Mouse (Mus musculus): ENCODE measurements around the gene Mical2. TPM values are rescaled to one million over a fixed set of nuclear protein-coding genes. Genes with fewer than 3 reads are reported as not detected.

The Mical2 gene
- polyA plus RNA-seq, 1 experiment from 2014 or later = 3.4 TPM

DNA sequence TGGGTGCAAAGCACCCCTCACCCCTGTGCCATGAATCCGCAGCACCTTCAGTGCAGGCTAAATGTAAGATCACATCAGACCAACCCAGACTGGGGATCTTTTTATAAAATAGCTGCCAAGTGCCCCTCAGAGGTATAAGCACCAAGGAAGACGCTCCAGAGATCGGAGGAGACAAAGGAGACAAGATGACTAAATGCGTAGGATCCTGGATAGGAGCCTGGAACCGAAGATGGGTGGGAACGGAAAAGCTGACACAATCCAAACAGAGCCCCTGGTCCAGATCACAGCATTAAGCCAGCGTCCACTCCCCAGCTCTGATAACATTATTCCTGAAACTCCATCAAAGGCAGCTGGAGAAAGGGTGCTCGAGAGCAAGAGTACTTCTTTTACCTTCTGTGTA is 105.3 kb downstream of the Mical2 start:
- no peak overlapping the region for H3K4me3 ChIP-seq
- H3K4me2 ChIP-seq = no peak overlapping the region
- no peaks in the 10 kb centered on the region for H3K36me3 ChIP-seq
- no peak overlapping the region for H3K27ac ChIP-seq
- WGBS (ENCODE audit: insufficient replicate concordance) = 67% methylated on average over 8 of the region's 8 CpGs
- H3K4me1 ChIP-seq = no peaks in the 10 kb centered on the region
- ATAC-seq = no peak
- no peaks in the 10 kb centered on the region for H3K9me3 ChIP-seq (replicated peaks)
- no peaks in the 10 kb centered on the region for H3K27me3 ChIP-seq (replicated peaks)
- H3K9ac ChIP-seq = no peak overlapping the region

GRCm38 (mm10) chr7:112331804-112332203 is 106.1 kb downstream of the Mical2 start:
- no peaks in the 10 kb centered on the region for H3K27me3 ChIP-seq (replicated peaks)
- H3K36me3 ChIP-seq = no peaks in the 10 kb centered on the region
- H3K9me3 ChIP-seq (replicated peaks) = no peaks in the 10 kb centered on the region
- H3K27ac ChIP-seq = no peak overlapping the region
- H3K4me1 ChIP-seq = no peaks in the 10 kb centered on the region
- H3K4me2 ChIP-seq = no peak overlapping the region
- ATAC-seq = no peak
- no peak overlapping the region for H3K4me3 ChIP-seq
- 73% methylated on average over 8 of the region's 8 CpGs for WGBS (ENCODE audit: insufficient replicate concordance)
- no peak overlapping the region for H3K9ac ChIP-seq

DNA sequence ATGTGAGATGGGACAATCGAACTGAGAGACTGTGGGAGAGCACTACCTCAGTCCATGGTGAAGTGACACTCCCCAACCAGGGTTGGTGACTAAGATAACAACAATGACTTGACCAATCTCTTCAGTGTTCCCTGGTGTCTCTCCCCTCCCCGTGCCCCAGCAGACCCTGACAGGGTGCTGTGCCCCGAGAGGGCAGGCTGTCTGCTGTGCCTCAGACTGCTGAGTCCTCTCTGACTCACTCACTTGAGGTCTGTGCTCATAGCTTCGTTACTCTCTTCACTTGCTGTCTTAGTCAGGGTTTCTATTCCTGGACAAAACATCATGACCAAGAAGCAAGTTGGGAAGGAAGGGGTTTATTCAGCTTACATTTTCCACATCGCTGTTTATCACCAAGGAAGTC is 106.8 kb downstream of the Mical2 start:
- ATAC-seq = no peak
- H3K4me1 ChIP-seq = no peaks in the 10 kb centered on the region
- no peaks in the 10 kb centered on the region for H3K36me3 ChIP-seq
- H3K4me3 ChIP-seq = no peak overlapping the region
- H3K9ac ChIP-seq = no peak overlapping the region
- no peaks in the 10 kb centered on the region for H3K27me3 ChIP-seq (replicated peaks)
- H3K4me2 ChIP-seq = no peak overlapping the region
- no peak overlapping the region for H3K27ac ChIP-seq
- no peaks in the 10 kb centered on the region for H3K9me3 ChIP-seq (replicated peaks)
- 40% methylated on average over 5 of the region's 5 CpGs for WGBS (ENCODE audit: insufficient replicate concordance)

- Histone ChIP-seq H3K9me3 (replicated peaks) (no peaks in the 10 kb centered on the region), H3K9ac (no peak overlapping the region), H3K4me3 (no peak overlapping the region), H3K36me3 (no peaks in the 10 kb centered on the region), H3K4me2 (no peak overlapping the region), H3K27me3 (replicated peaks) (no peaks in the 10 kb centered on the region), H3K27ac (no peak overlapping the region), H3K4me1 (no peaks in the 10 kb centered on the region)
- ATAC-seq = no peak
- WGBS (ENCODE audit: insufficient replicate concordance) = 58% methylated on average over 7 of the region's 7 CpGs
These were observed 107.7 kb downstream of the Mical2 start for GRCm38 (mm10) chr7:112333404-112333803.

DNA sequence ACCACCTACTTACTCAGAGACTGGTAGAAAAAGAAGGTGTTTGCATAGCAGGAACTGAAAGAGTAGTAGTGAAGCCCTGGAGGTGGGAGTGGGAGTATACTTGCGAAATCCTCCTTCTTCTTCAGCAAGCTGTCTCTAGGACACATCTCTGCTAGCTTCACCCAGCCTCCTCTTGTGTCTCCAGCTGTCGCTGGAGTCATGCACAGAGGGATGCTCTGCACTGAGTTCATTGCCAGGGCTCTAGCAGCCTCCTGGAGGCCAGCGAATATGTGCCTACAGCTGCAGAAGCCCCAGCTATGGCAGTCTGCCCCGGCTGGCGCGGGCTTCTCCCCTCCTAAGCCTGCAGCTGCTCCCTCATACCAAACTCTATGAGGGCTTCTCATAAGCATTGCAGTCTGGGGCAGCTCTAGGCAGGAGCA is 110.6 kb downstream of the Mical2 start:
- H3K9ac ChIP-seq = no peak overlapping the region
- no peaks in the 10 kb centered on the region for H3K9me3 ChIP-seq (replicated peaks)
- WGBS (ENCODE audit: insufficient replicate concordance) = 66% methylated on average over 6 of the region's 6 CpGs
- ATAC-seq = no peak
- H3K36me3 ChIP-seq = no peaks in the 10 kb centered on the region
- no peak overlapping the region for H3K27ac ChIP-seq
- H3K4me1 ChIP-seq = no peaks in the 10 kb centered on the region
- H3K4me3 ChIP-seq = no peak overlapping the region
- H3K27me3 ChIP-seq (replicated peaks) = no peaks in the 10 kb centered on the region
- H3K4me2 ChIP-seq = no peak overlapping the region

DNA sequence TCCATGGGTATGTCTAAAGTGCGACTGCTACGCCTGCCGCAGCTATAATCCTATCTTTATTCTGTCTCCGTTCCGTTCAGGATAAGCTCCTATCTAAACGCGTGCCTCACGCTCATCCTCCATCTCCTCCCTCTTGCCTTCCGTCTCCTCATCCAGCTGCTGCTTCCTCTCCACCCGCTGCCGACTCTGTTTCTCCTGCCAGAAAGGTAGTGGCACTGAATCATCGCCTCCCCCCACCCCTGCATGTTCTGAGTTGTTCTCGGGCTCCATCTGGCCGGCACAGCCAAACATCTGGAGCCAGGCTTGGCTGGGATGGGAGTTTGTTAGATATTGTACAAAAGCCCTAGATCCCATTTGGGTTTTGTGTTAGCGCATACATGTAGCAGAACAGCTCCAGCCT is 111.1 kb downstream of the Mical2 start:
- Histone ChIP-seq H3K36me3 (no peaks in the 10 kb centered on the region), H3K27me3 (replicated peaks) (no peaks in the 10 kb centered on the region), H3K9ac (no peak overlapping the region), H3K9me3 (replicated peaks) (no peaks in the 10 kb centered on the region), H3K4me3 (no peak overlapping the region), H3K4me1 (no peaks in the 10 kb centered on the region), H3K27ac (no peak overlapping the region), H3K4me2 (no peak overlapping the region)
- 75% methylated on average over 15 of the region's 15 CpGs for WGBS (ENCODE audit: insufficient replicate concordance)
- ATAC-seq = no peak

GRCm38 (mm10) chr7:112337736-112338135 is 112.1 kb downstream of the Mical2 start:
- H3K4me3 ChIP-seq = no peak overlapping the region
- ATAC-seq = no peak
- no peaks in the 10 kb centered on the region for H3K4me1 ChIP-seq
- H3K27ac ChIP-seq = no peak overlapping the region
- 61% methylated on average over 5 of the region's 5 CpGs for WGBS (ENCODE audit: insufficient replicate concordance)
- no peaks in the 10 kb centered on the region for H3K36me3 ChIP-seq
- H3K9ac ChIP-seq = no peak overlapping the region
- H3K27me3 ChIP-seq (replicated peaks) = no peaks in the 10 kb centered on the region
- H3K4me2 ChIP-seq = no peak overlapping the region
- no peaks in the 10 kb centered on the region for H3K9me3 ChIP-seq (replicated peaks)

- WGBS (ENCODE audit: insufficient replicate concordance) = 54% methylated on average over 3 of the region's 3 CpGs
- Histone ChIP-seq H3K4me3 (no peak overlapping the region), H3K9ac (no peak overlapping the region), H3K27ac (no peak overlapping the region), H3K4me1 (no peaks in the 10 kb centered on the region), H3K9me3 (replicated peaks) (no peaks in the 10 kb centered on the region), H3K27me3 (replicated peaks) (no peaks in the 10 kb centered on the region), H3K36me3 (no peaks in the 10 kb centered on the region), H3K4me2 (no peak overlapping the region)
- ATAC-seq = no peak
These were observed 115.4 kb downstream of the Mical2 start for GRCm38 (mm10) chr7:112341052-112341451.

GRCm38 (mm10) chr7:112345687-112346086 is 120.0 kb downstream of the Mical2 start:
- H3K9ac ChIP-seq = no peak overlapping the region
- H3K4me1 ChIP-seq = no peaks in the 10 kb centered on the region
- WGBS (ENCODE audit: insufficient replicate concordance) = 41% methylated on average over 1 of the region's 1 CpGs
- no peak for ATAC-seq
- H3K27ac ChIP-seq = no peak overlapping the region
- no peak overlapping the region for H3K4me2 ChIP-seq
- no peak overlapping the region for H3K4me3 ChIP-seq
- no peaks in the 10 kb centered on the region for H3K27me3 ChIP-seq (replicated peaks)
- H3K9me3 ChIP-seq (replicated peaks) = no peaks in the 10 kb centered on the region
- no peaks in the 10 kb centered on the region for H3K36me3 ChIP-seq

GRCm38 (mm10) chr7:112351541-112351940 is 125.9 kb downstream of the Mical2 start:
- H3K27ac ChIP-seq = no peak overlapping the region
- no peaks in the 10 kb centered on the region for H3K27me3 ChIP-seq (replicated peaks)
- no peaks in the 10 kb centered on the region for H3K36me3 ChIP-seq
- H3K4me2 ChIP-seq = no peak overlapping the region
- no peak overlapping the region for H3K9ac ChIP-seq
- no peak for ATAC-seq
- no peaks in the 10 kb centered on the region for H3K4me1 ChIP-seq
- no peak overlapping the region for H3K4me3 ChIP-seq
- WGBS (ENCODE audit: insufficient replicate concordance) = 67% methylated on average over 3 of the region's 3 CpGs
- H3K9me3 ChIP-seq (replicated peaks) = no peaks in the 10 kb centered on the region

DNA sequence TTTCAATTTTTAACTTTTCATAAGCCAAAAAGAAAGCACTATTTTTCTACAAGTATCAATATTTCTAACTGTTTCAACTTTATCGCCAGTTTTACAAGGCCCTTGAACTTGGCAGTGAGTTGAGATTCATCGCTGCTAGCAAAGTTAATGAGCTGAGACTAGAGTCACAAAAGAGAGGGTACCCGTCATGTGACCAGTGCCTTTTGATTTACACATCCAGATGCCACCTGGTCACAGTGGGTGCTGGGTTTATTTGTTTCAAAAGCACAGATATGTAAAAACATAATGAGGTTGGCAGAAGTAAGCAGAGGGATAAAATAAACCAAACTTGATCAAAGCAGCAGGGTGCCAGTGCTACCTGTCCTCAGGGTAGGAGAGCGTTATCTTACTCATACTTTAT is 126.3 kb downstream of the Mical2 start:
- no peaks in the 10 kb centered on the region for H3K36me3 ChIP-seq
- H3K4me3 ChIP-seq = no peak overlapping the region
- no peaks in the 10 kb centered on the region for H3K4me1 ChIP-seq
- no peak overlapping the region for H3K9ac ChIP-seq
- no peak for ATAC-seq
- no peaks in the 10 kb centered on the region for H3K27me3 ChIP-seq (replicated peaks)
- no peak overlapping the region for H3K4me2 ChIP-seq
- no peak overlapping the region for H3K27ac ChIP-seq
- H3K9me3 ChIP-seq (replicated peaks) = no peaks in the 10 kb centered on the region
- 70% methylated on average over 4 of the region's 4 CpGs for WGBS (ENCODE audit: insufficient replicate concordance)

DNA sequence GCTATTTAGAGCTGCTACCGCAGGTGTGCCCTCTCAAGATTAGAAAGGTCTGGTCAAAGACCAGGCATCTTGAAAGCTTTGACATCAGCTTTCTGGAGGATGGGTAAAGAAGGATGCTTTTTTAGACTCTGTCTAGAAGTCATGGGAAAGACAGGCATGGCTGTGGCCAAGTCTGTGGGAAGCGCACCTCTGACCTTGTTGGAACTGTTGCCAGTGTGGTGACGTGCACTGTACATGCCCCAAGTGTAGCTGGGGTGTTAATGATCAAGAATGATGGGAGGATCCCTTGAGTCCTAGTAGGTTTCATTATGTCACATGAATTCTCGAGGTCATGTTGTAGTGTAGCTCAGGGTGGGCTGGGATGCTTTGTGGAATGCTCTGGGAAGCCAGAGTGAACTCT is 127.4 kb downstream of the Mical2 start:
- Histone ChIP-seq H3K9ac (no peak overlapping the region), H3K4me1 (no peaks in the 10 kb centered on the region), H3K27me3 (replicated peaks) (no peaks in the 10 kb centered on the region), H3K9me3 (replicated peaks) (no peaks in the 10 kb centered on the region), H3K27ac (no peak overlapping the region), H3K4me3 (no peak overlapping the region), H3K4me2 (no peak overlapping the region), H3K36me3 (no peaks in the 10 kb centered on the region)
- no peak for ATAC-seq
- WGBS (ENCODE audit: insufficient replicate concordance) = 58% methylated on average over 4 of the region's 4 CpGs

GRCm38 (mm10) chr7:112353939-112354338 is 128.3 kb downstream of the Mical2 start:
- H3K27me3 ChIP-seq (replicated peaks) = no peaks in the 10 kb centered on the region
- no peak for ATAC-seq
- H3K4me2 ChIP-seq = no peak overlapping the region
- H3K36me3 ChIP-seq = no peaks in the 10 kb centered on the region
- 70% methylated on average over 11 of the region's 11 CpGs for WGBS (ENCODE audit: insufficient replicate concordance)
- no peaks in the 10 kb centered on the region for H3K4me1 ChIP-seq
- no peaks in the 10 kb centered on the region for H3K9me3 ChIP-seq (replicated peaks)
- H3K27ac ChIP-seq = no peak overlapping the region
- H3K9ac ChIP-seq = no peak overlapping the region
- H3K4me3 ChIP-seq = no peak overlapping the region
